In the genomic region with DNA sequence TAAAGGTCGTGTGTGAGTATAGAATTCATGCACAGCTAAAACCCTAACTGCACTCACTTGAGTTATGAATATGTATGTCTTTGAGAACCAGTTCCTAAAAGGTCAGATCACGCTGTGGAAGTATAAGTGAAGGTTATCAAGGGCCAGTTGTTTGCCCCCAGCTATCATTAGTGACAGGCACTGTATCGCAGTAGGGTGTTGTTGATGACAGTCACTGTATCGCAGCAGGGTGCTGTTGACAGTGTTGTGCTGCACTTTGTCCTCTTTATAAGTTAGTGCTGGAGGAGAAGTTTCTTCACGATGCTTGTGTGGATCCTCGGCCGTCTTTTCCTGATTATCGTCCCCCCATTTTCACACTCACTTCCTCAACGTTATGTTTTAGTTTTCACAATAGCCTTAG, we compare ENCODE assay signal across 13 mouse cellular contexts.
"Had no signal": no experiment of that assay in that cellular context is flagged by ENCODE, and none has a peak within 500 bp of the region (broad histone marks: within the 10 kb centered on the region; RNA-seq: fewer than 3 reads in every experiment).

No protein-coding gene starts in this region.

- H3K27ac ChIP-seq: layer of hippocampus, adult 2 months; limb, embryonic 12.5 days; lung, embryonic 15.5 days; macrophage; midbrain, embryonic 15.5 days; neural tube, embryonic 12.5 days; stomach, postnatal 0 days had no signal

- H3K4me3 ChIP-seq: layer of hippocampus, adult 2 months; limb, embryonic 12.5 days; lung, embryonic 15.5 days; megakaryocyte, embryonic 14.5 days; midbrain, embryonic 15.5 days; neural tube, embryonic 12.5 days had no signal

- DNase-seq: kidney, postnatal 10 days; kidney, postnatal 4 days; lung, postnatal 14 days; thymus, postnatal 4 days had no signal

- H3K27me3 ChIP-seq: limb, embryonic 12.5 days; lung, embryonic 15.5 days; megakaryocyte, embryonic 14.5 days; midbrain, embryonic 15.5 days; neural tube, embryonic 12.5 days had no signal

- H3K9ac ChIP-seq: limb, embryonic 12.5 days; lung, embryonic 15.5 days; midbrain, embryonic 15.5 days; neural tube, embryonic 12.5 days had no signal

- ATAC-seq: midbrain, embryonic 15.5 days had no signal

- H3K4me2 ChIP-seq: limb, embryonic 12.5 days; lung, embryonic 15.5 days; midbrain, embryonic 11.5 days; midbrain, embryonic 15.5 days; neural tube, embryonic 12.5 days had no signal

- H3K9me3 ChIP-seq: limb, embryonic 12.5 days; lung, embryonic 15.5 days; midbrain, embryonic 15.5 days; neural tube, embryonic 12.5 days had no signal

- H3K36me3 ChIP-seq: lung, embryonic 15.5 days had no signal
